Mouse (Mus musculus): Measurements from ENCODE around the gene Col6a6. TPM values are rescaled to one million over a fixed set of nuclear protein-coding genes. Genes with fewer than 3 reads are reported as not detected.

The Col6a6 gene
- polyA plus RNA-seq, 1 experiment from 2014 or later: 0.12 TPM

- H3K36me3 ChIP-seq: no peaks in the 10 kb centered on the region
These were observed 63.8 kb downstream of the Col6a6 start for GRCm38 (mm10) chr9:105764127-105764526.

GRCm38 (mm10) chr9:105763625-105764024 lies 64.3 kb downstream of the Col6a6 start:
- ATAC-seq (ENCODE audit: low FRiP score): no peak
- no peaks in the 10 kb centered on the region for H3K4me1 ChIP-seq (replicated peaks)
- H3K9ac ChIP-seq: no peak overlapping the region
- H3K4me3 ChIP-seq: no peak overlapping the region
- H3K4me2 ChIP-seq: no peak overlapping the region
- H3K9me3 ChIP-seq: no peaks in the 10 kb centered on the region
- H3K36me3 ChIP-seq: no peaks in the 10 kb centered on the region
- 82% methylated on average over 3 of the region's 3 CpGs for WGBS
- H3K27me3 ChIP-seq: no peaks in the 10 kb centered on the region
- no peak overlapping the region for H3K27ac ChIP-seq

More at GRCm38 (mm10) chr9:105764127-105764526, 63.8 kb downstream of the Col6a6 start:
- no peak overlapping the region for H3K4me3 ChIP-seq
- no peaks in the 10 kb centered on the region for H3K4me1 ChIP-seq (replicated peaks)
- no peak overlapping the region for H3K9ac ChIP-seq
- no peak overlapping the region for H3K27ac ChIP-seq
- WGBS: 80% methylated on average over 5 of the region's 5 CpGs
- ATAC-seq (ENCODE audit: low FRiP score): no peak
- H3K4me2 ChIP-seq: no peak overlapping the region
- H3K27me3 ChIP-seq: no peaks in the 10 kb centered on the region
- no peaks in the 10 kb centered on the region for H3K9me3 ChIP-seq

GRCm38 (mm10) chr9:105762274-105762673 lies 65.7 kb downstream of the Col6a6 start:
- H3K9me3 ChIP-seq: no peaks in the 10 kb centered on the region
- H3K27me3 ChIP-seq: no peaks in the 10 kb centered on the region
- H3K4me2 ChIP-seq: no peak overlapping the region
- no peaks in the 10 kb centered on the region for H3K4me1 ChIP-seq (replicated peaks)
- ATAC-seq (ENCODE audit: low FRiP score): no peak
- 89% methylated on average over 7 of the region's 7 CpGs for WGBS
- H3K4me3 ChIP-seq: no peak overlapping the region
- no peak overlapping the region for H3K9ac ChIP-seq
- H3K27ac ChIP-seq: no peak overlapping the region
- H3K36me3 ChIP-seq: no peaks in the 10 kb centered on the region

- no peaks in the 10 kb centered on the region for H3K9me3 ChIP-seq
- 86% methylated on average over 5 of the region's 5 CpGs for WGBS
- H3K4me2 ChIP-seq: no peak overlapping the region
- no peaks in the 10 kb centered on the region for H3K36me3 ChIP-seq
- no peaks in the 10 kb centered on the region for H3K27me3 ChIP-seq
- H3K4me1 ChIP-seq (replicated peaks): no peaks in the 10 kb centered on the region
- no peak for ATAC-seq (ENCODE audit: low FRiP score)
- no peak overlapping the region for H3K9ac ChIP-seq
- H3K4me3 ChIP-seq: no peak overlapping the region
- H3K27ac ChIP-seq: no peak overlapping the region
These were observed 69.1 kb downstream of the Col6a6 start for GRCm38 (mm10) chr9:105758861-105759260.

GRCm38 (mm10) chr9:105758173-105758765 lies 69.7 kb downstream of the Col6a6 start:
- Histone ChIP-seq H3K36me3 (no peaks in the 10 kb centered on the region), H3K4me2 (no peak overlapping the region), H3K9me3 (no peaks in the 10 kb centered on the region), H3K27ac (no peak overlapping the region), H3K4me1 (replicated peaks) (no peaks in the 10 kb centered on the region), H3K27me3 (no peaks in the 10 kb centered on the region), H3K4me3 (no peak overlapping the region), H3K9ac (no peak overlapping the region)
- WGBS: 82% methylated on average over 14 of the region's 14 CpGs
- ATAC-seq (ENCODE audit: low FRiP score): no peak

GRCm38 (mm10) chr9:105754256-105754655 lies 73.7 kb downstream of the Col6a6 start:
- H3K9me3 ChIP-seq: no peaks in the 10 kb centered on the region
- no peaks in the 10 kb centered on the region for H3K36me3 ChIP-seq
- H3K4me3 ChIP-seq: no peak overlapping the region
- no peaks in the 10 kb centered on the region for H3K27me3 ChIP-seq
- H3K9ac ChIP-seq: no peak overlapping the region
- H3K27ac ChIP-seq: no peak overlapping the region
- WGBS: 61% methylated on average over 1 of the region's 1 CpGs
- H3K4me1 ChIP-seq (replicated peaks): no peaks in the 10 kb centered on the region
- H3K4me2 ChIP-seq: no peak overlapping the region
- no peak for ATAC-seq (ENCODE audit: low FRiP score)

- Histone ChIP-seq H3K36me3 (no peaks in the 10 kb centered on the region), H3K9ac (no peak overlapping the region), H3K27me3 (no peaks in the 10 kb centered on the region), H3K27ac (no peak overlapping the region), H3K9me3 (no peaks in the 10 kb centered on the region), H3K4me3 (no peak overlapping the region), H3K4me2 (no peak overlapping the region), H3K4me1 (replicated peaks) (no peaks in the 10 kb centered on the region)
- 87% methylated on average over 3 of the region's 3 CpGs for WGBS
- ATAC-seq (ENCODE audit: low FRiP score): no peak
These were observed 82.1 kb downstream of the Col6a6 start for GRCm38 (mm10) chr9:105745861-105746260.

- WGBS: 87% methylated on average over 2 of the region's 2 CpGs
- Histone ChIP-seq H3K4me1 (replicated peaks) (peaks cover 5% of the 10 kb centered on the region), H3K27ac (no peak overlapping the region), H3K9me3 (no peaks in the 10 kb centered on the region), H3K36me3 (no peaks in the 10 kb centered on the region), H3K27me3 (no peaks in the 10 kb centered on the region), H3K9ac (no peak overlapping the region), H3K4me3 (no peak overlapping the region), H3K4me2 (no peak overlapping the region)
- no peak for ATAC-seq (ENCODE audit: low FRiP score)
These were observed 87.5 kb downstream of the Col6a6 start for GRCm38 (mm10) chr9:105740413-105740812.

GRCm38 (mm10) chr9:105739446-105739845 lies 88.5 kb downstream of the Col6a6 start:
- Histone ChIP-seq H3K27me3 (no peaks in the 10 kb centered on the region), H3K9ac (no peak overlapping the region), H3K4me1 (replicated peaks) (peaks cover 13% of the 10 kb centered on the region), H3K9me3 (no peaks in the 10 kb centered on the region), H3K36me3 (no peaks in the 10 kb centered on the region), H3K4me3 (no peak overlapping the region), H3K4me2 (no peak overlapping the region), H3K27ac (no peak overlapping the region)
- no peak for ATAC-seq (ENCODE audit: low FRiP score)
- WGBS: 92% methylated on average over 9 of the region's 9 CpGs

GRCm38 (mm10) chr9:105737448-105737847 lies 90.5 kb downstream of the Col6a6 start:
- Histone ChIP-seq H3K4me1 (replicated peaks) (peaks cover 15% of the 10 kb centered on the region), H3K4me3 (no peak overlapping the region), H3K9ac (no peak overlapping the region), H3K27me3 (no peaks in the 10 kb centered on the region), H3K27ac (no peak overlapping the region), H3K9me3 (no peaks in the 10 kb centered on the region), H3K36me3 (no peaks in the 10 kb centered on the region), H3K4me2 (no peak overlapping the region)
- WGBS: 48% methylated on average over 8 of the region's 8 CpGs
- ATAC-seq (ENCODE audit: low FRiP score): no peak

- H3K36me3 ChIP-seq: no peaks in the 10 kb centered on the region
- no peak overlapping the region for H3K4me3 ChIP-seq
- peaks cover 31% of the 10 kb centered on the region for H3K4me1 ChIP-seq (replicated peaks)
- peak overlapping the region; percentile 18; the same call in 1 of the 2 replicates for H3K27ac ChIP-seq
- no peak overlapping the region for H3K9ac ChIP-seq
- H3K9me3 ChIP-seq: no peaks in the 10 kb centered on the region
- H3K4me2 ChIP-seq: no peak overlapping the region
- H3K27me3 ChIP-seq: no peaks in the 10 kb centered on the region
- ATAC-seq (ENCODE audit: low FRiP score): no peak
- WGBS: 50% methylated on average over 5 of the region's 5 CpGs
These were observed 92.8 kb downstream of the Col6a6 start for GRCm38 (mm10) chr9:105735195-105735594.

GRCm38 (mm10) chr9:105734651-105735050 lies 93.3 kb downstream of the Col6a6 start:
- Histone ChIP-seq H3K4me2 (no peak overlapping the region), H3K27me3 (no peaks in the 10 kb centered on the region), H3K36me3 (no peaks in the 10 kb centered on the region), H3K4me3 (no peak overlapping the region), H3K9me3 (no peaks in the 10 kb centered on the region), H3K9ac (no peak overlapping the region), H3K27ac (no peak overlapping the region), H3K4me1 (replicated peaks) (peaks cover 31% of the 10 kb centered on the region)
- ATAC-seq (ENCODE audit: low FRiP score): no peak
- WGBS: 73% methylated on average over 2 of the region's 2 CpGs

- Histone ChIP-seq H3K36me3 (no peaks in the 10 kb centered on the region), H3K4me3 (no peak overlapping the region), H3K27me3 (no peaks in the 10 kb centered on the region), H3K9ac (no peak overlapping the region), H3K27ac (no peak overlapping the region; the same call in 1 of the 2 replicates), H3K4me2 (no peak overlapping the region), H3K9me3 (no peaks in the 10 kb centered on the region), H3K4me1 (replicated peaks) (peaks cover 34% of the 10 kb centered on the region)
- ATAC-seq (ENCODE audit: low FRiP score): no peak
- 73% methylated on average over 7 of the region's 7 CpGs for WGBS
These were observed 96.0 kb downstream of the Col6a6 start for GRCm38 (mm10) chr9:105731976-105732375.
